Mouse (Mus musculus): ENCODE measurements at regions not wholly inside any gene's neighbourhood (a gene's known extent, or its start where the extent isn't known, plus 50 kb on each side); places are given as distances from the start of the nearest gene placed in this dataset.

DNA sequence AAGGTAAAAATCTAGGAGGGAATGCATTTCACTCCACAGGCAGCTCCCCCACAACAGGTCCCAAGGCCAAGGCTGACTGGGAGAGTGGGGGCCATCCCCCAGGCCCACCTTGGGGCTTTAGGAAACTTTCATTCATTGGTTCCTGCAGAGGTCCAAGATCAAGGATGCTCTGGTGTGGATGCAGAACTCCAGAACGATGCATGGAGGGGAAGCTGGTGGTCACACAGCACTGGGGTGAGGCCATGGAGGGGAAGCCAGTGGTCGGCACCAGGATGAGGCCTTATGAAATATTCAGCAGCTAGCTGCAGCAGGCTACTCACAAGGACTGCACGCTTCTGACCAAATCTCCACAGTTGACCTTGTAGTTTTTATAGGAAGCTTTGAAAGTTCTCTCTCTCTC lies 279.7 kb downstream of the Cdh26 start:
- DNase-seq (ENCODE audit: low read depth, low spot score), result no peak

GRCm38 (mm10) chr2:178711587-178712080 lies 281.3 kb downstream of the Cdh26 start:
- no peak for DNase-seq (ENCODE audit: low read depth, low spot score)

GRCm38 (mm10) chr2:178712391-178712892 lies 282.1 kb downstream of the Cdh26 start:
- DNase-seq (ENCODE audit: low read depth, low spot score), result no peak

DNA sequence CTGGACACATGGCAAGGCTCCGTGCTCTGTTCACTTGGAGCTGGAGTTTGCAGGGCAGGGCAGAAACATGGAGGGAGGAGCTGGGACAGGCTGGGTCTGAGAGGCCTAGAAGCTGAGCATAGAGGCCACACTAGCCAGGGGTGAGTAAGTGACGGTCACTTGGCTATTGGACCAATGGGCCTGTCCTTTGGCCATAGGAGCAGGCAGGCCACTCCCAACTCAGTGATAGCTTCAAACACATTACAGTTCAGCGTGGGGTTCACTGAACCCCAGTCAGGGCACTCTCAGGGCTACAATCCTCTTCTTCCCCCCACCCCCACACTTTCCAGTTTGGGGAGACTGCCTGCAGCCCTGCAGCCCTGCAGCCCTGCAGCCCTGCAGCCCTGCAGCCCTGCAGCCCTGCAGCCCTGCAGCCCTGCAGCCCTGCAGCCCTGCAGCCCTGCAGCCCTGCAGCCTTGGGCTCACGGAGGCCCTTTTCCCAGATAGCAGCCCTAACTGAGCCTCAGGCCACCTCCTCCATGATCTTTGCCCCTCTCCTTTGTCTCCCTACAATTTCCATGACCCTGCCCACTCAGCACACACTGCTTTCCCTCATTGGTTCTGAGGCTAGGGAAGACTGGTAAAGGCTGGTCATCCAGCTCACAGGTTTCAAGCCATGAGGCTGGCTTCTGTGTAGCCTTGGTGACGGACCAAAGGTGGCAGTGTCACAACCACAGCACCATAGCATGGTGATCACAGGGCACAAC lies 285.3 kb downstream of the Cdh26 start:
- no peak for DNase-seq (ENCODE audit: low read depth, low spot score)

- DNase-seq (ENCODE audit: low read depth, low spot score), result no peak
Measured at GRCm38 (mm10) chr2:178718048-178718447, 287.7 kb downstream of the Cdh26 start.

DNA sequence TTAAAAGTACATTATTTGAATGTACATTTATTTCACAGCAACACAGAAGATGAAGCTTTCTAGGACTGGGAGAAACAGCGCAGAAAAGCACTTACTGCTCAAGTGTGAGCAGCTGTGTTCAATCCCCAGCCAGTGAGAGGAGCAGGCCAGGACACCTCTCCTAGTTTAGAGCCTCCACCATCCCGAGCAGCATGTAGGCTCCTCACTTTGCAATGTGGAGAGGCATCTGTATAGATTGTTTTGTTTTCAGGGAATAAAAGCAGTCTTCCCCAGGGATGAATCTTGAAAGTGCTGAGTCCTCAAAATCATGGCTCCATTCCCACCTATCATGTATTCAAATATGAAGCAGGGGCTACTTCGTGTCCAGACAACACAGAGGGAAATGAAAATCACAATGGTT lies 293.1 kb downstream of the Cdh26 start:
- DNase-seq (ENCODE audit: low read depth, low spot score), result no peak

DNA sequence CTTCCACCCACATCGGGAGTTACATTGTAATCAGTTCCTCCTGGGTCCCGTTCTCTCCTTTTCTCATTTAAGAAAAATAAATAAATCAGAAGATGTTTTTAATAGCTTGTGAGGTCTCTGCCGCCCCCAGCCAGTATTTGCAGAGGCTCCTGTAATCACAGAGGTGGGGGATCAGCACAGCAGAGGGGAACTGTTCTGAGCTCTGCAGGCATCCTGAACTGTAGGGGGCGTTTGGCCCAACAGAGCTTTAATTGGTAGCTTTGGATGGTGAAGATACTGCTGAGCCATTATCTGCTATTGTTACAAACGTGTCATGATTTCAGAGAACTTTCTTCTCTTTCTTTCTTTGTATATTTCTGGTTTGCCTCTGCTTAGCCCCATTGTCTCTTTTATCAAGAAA lies 293.9 kb downstream of the Cdh26 start:
- peak; percentile 57 for DNase-seq (ENCODE audit: low read depth, low spot score)

DNA sequence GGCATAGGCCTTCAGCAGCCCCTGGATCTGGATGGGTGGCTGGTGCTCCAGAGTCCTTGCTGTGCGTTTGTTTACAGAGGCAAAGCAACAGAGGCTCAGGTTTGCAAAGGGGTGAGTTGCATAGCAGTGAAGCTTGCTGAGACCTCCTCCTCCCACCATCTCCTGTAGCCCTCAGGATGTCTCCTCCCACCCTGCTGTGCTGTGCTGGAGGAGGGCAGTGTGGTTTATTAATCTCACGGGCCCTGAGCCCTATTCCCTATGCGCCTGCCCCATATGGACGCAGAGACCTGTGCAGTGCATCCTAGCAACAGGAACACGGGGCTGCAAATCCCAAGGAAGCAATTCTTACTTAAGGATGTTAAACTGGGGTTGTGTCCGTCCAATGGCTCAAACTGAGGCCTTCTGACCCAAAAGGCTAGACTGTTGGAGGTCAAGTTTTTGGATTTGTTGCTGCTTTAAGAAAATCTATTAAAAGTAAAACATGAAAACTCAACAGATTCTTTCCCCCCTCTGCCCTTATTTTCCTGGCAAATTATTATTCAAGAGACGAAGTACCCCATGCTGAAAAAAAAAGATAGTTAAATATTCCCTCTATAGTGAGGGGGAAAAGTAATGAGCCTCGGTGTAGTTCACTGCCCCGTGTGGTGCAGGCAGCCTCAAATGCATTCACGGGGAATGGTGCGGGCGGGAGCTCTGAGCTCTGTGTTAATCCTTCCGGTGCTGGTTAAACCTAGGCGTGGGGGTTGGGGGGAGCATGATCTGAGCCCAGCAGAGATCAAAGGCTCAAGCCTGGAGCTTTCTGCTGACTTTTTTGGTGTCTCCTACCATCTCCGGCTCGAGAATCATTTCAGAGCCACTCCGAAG lies 297.8 kb downstream of the Cdh26 start:
- DNase-seq (ENCODE audit: low read depth, low spot score), result peak; percentile 49

GRCm38 (mm10) chr2:178728794-178729120 lies 298.4 kb downstream of the Cdh26 start:
- DNase-seq (ENCODE audit: low read depth, low spot score), result no peak

DNA sequence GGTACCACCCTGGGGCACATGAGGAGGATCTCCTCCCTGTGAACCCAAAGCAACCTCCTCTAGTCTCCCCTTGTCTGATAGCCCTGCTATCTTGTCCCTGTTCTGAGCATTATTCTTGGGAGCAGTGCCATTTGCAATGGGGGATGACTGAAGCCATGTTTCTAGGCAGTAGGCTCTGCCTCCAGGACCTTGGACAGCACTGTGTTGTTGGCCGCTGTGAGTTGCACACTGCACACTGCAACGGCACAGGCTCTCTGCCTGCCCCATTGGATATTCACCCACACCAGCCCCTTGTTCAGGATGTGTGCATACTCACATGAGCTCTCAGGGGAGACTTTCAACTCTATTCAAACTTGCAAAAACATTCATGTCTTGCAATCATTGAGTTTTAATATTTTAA lies 304.8 kb downstream of the Cdh26 start:
- DNase-seq (ENCODE audit: low read depth, low spot score), result no peak

GRCm38 (mm10) chr2:178744617-178745016 lies 314.3 kb downstream of the Cdh26 start:
- DNase-seq (ENCODE audit: low read depth, low spot score), result no peak

DNA sequence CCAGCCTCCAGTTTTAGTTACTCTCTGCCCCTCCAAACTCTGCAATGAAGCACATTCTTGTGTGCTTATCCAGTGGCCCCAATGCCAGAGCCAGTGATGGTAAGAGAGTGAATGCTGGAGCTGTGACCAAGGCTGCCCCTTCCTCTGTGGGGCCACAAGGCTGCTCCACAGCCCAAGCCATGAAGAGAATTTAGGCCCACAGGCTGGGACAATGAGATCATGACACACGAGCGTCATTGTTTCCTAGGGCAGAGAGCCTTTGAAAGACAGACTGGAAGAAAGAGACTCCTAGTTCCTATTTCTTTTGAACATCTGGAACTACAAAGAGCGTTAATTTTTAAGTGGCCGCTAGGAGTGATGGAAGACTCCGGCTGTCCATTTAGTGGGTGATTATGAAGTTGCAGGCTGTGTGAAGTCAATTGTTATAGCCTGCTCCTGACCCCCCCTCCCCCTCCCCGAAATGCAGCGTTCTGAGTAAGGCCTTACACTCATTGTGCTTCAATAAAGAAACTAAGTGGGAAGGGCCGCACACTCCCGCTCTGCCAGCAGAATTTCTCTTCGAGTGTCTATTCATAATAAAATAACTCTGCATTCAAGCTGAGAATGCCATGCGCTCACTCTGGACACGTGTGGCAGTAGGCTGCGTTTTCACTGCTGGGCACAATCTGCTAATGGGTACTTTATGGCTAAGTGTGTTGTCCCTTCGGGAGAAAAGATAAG lies 315.1 kb downstream of the Cdh26 start:
- no peak for DNase-seq (ENCODE audit: low read depth, low spot score)

DNA sequence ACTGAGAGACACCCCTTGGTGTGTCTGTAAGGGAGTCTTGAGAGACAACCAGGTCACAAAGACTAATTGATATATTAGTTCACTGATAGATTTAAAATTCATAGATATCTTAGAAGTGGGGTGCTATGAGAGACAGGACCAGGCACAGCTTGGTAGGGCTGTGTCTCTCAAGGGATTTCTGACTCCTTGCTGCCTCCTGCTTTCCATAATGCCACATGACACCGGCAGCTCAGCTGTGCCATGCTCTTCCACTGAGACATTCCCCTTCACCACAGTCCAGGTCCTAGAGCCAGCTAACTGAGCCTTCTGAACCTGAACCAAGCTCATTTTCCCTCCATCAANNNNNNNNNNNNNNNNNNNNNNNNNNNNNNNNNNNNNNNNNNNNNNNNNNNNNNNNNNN lies 320.9 kb downstream of the Cdh26 start:
- peak; percentile 23 for DNase-seq (ENCODE audit: low read depth, low spot score)

DNA sequence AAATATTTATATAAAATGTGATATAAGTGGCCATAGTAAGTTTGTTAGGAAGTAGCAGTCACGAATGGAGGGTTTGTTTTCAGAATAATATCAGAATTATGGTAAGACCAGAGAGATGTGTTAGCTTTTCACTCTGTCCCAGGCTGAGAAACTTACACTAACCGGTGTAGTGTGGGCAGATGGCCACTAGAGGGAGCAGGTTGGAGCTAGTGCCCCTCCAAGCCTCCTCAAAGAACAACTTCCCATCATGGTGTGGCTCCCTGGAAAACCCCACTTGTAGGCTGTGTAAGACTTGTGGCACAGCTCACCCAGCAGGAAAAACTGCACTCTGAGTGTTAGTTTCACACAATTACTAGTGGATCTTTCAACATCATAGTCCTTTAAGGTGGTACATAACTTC lies 328.0 kb downstream of the Cdh26 start:
- DNase-seq (ENCODE audit: low read depth, low spot score), result peak; percentile 67

GRCm38 (mm10) chr2:178768526-178768925 lies 338.2 kb downstream of the Cdh26 start:
- DNase-seq (ENCODE audit: low read depth, low spot score), result peak; percentile 20

- DNase-seq (ENCODE audit: low read depth, low spot score), result peak; percentile 27
Measured at GRCm38 (mm10) chr2:178769001-178769400, 338.7 kb downstream of the Cdh26 start.

DNA sequence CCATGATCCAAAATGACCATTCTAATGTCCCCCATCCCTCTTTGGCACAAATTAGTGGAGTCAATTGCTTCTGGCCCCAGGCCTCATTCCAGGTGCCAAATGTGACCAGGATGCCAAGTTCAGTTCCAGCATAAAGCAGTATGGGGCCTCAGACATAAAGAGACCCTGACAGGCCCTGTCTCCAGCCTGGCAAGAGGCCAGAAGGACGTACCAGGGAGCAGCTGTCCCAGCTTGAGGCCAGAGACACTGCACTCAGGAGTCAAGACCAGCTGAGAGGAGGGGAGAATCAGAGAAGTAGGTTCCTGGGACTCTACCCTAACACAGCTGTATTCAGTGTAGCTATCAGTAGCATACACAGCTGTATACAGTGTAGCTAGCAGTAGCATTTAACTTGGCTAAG lies 341.1 kb downstream of the Cdh26 start:
- peak; percentile 7 for DNase-seq (ENCODE audit: low read depth, low spot score)

DNA sequence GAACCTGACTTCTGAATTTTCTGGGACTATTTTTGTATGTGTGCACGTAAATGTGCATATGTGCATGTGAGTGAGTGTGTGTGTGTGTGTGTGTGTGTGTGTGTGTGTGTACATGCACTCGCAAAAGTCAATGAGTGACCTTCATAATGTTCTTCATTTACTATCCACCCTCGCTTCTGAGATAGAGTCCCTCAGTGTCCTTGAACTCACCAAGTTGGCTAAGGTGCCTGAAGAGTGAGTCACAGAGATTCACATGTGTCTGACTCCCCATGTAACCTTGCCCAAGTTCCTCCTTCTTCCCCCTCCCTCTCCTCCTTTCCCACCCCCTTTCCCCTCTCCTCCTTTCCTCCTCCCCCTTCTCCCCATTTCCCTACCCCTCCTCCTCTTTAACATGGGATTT lies 341.6 kb downstream of the Cdh26 start:
- no peak for DNase-seq (ENCODE audit: low read depth, low spot score)

- no peak for DNase-seq (ENCODE audit: low read depth, low spot score)
Measured at GRCm38 (mm10) chr2:178784822-178785589, 354.7 kb downstream of the Cdh26 start.

- DNase-seq (ENCODE audit: low read depth, low spot score), result no peak
Measured at GRCm38 (mm10) chr2:178785843-178786242, 355.5 kb downstream of the Cdh26 start.

- no peak for DNase-seq (ENCODE audit: low read depth, low spot score)
Measured at GRCm38 (mm10) chr2:178795841-178796240, 365.5 kb downstream of the Cdh26 start.

All from brain, adult 2 months (tissue).